ENCODE assay signal across 17 mouse cellular contexts in the genomic region with DNA sequence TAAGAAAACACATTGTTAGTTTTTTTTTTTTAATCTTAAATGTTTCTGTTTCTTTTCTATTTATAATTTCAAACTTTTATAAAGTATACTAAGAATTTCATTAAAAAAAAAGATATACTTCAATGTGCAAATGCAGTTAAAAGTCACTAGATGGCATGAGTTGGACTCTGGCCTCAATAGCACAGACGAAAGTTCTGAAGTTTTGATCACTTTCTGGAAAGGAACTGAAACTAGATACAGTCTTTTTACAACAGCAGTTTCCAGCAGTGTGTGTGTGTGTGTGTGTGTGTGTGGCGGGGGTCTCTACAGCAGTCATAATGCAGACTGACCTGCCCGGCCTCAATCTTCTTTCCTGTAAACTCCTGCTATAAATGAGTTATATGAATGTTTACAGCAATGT. TPM values are rescaled to one million over a fixed set of nuclear protein-coding genes. Genes with fewer than 3 reads are reported as not detected.
DNase-seq lines count a peak whose midpoint lies in the region; ATAC-seq and TF ChIP-seq lines count a peak whose summit lies in the region.
"Had no signal": no experiment of that assay in that cellular context is flagged by ENCODE, and none has a peak within 500 bp of the region (broad histone marks: within the 10 kb centered on the region; RNA-seq: fewer than 3 reads in every experiment).

No protein-coding gene starts in this region.

- peak; percentile 54 for TF ChIP-seq CTCF in intestine, postnatal 0 days (IDR thresholded peaks at IDR 0.05; ENCODE audit: low read depth)
- peak; percentile 64 for TF ChIP-seq CTCF in stomach, postnatal 0 days (IDR thresholded peaks at IDR 0.05; ENCODE audit: low read depth)

- WGBS in intestine, postnatal 0 days: 48% methylated on average over 3 of the region's 3 CpGs
- WGBS in intestine, embryonic 15.5 days: 46% methylated on average over 3 of the region's 3 CpGs
- WGBS in midbrain, embryonic 14.5 days: 80% methylated on average over 3 of the region's 3 CpGs
- WGBS in midbrain, embryonic 10.5 days: 81% methylated on average over 3 of the region's 3 CpGs
- 50% methylated on average over 3 of the region's 3 CpGs for WGBS in stomach, postnatal 0 days

- H3K4me3 ChIP-seq in intestine, postnatal 0 days (ENCODE audit: low read depth, low read length): no peak overlapping the region
- H3K4me3 ChIP-seq in intestine, embryonic 15.5 days (replicated peaks): no peak overlapping the region
- no peak overlapping the region for H3K4me3 ChIP-seq in midbrain, embryonic 14.5 days (replicated peaks; ENCODE audit: low read depth, low read length)
- H3K4me3 ChIP-seq in midbrain, embryonic 10.5 days: no peak overlapping the region
- H3K4me3 ChIP-seq in stomach, postnatal 0 days (ENCODE audit: low read depth, low read length): no peak overlapping the region
- H3K4me3 ChIP-seq: erythroblast, embryonic 14.5 days; limb, embryonic 13.5 days; myocyte had no signal

- H3K4me2 ChIP-seq in intestine, postnatal 0 days (replicated peaks; ENCODE audit: low read depth): no peak overlapping the region
- H3K4me2 ChIP-seq in intestine, embryonic 15.5 days (replicated peaks): no peak overlapping the region
- H3K4me2 ChIP-seq in midbrain, embryonic 14.5 days (ENCODE audit: low read length): no peak overlapping the region
- no peak overlapping the region for H3K4me2 ChIP-seq in stomach, postnatal 0 days (replicated peaks; ENCODE audit: low read depth)
- H3K4me2 ChIP-seq: limb, embryonic 13.5 days had no signal

- TF ChIP-seq EP300 in stomach, postnatal 0 days (optimal IDR thresholded peaks at IDR 0.05): no peak

- no peaks in the 10 kb centered on the region for H3K9me3 ChIP-seq in intestine, postnatal 0 days (ENCODE audit: control insufficient read depth)
- no peaks in the 10 kb centered on the region for H3K9me3 ChIP-seq in intestine, embryonic 15.5 days
- H3K9me3 ChIP-seq in midbrain, embryonic 14.5 days (ENCODE audit: control insufficient read depth, low read length): no peaks in the 10 kb centered on the region
- no peaks in the 10 kb centered on the region for H3K9me3 ChIP-seq in midbrain, embryonic 10.5 days (replicated peaks)
- no peaks in the 10 kb centered on the region for H3K9me3 ChIP-seq in stomach, postnatal 0 days (ENCODE audit: control insufficient read depth, low read length)
- H3K9me3 ChIP-seq: limb, embryonic 13.5 days had no signal

- H3K4me1 ChIP-seq in intestine, postnatal 0 days (replicated peaks; ENCODE audit: control insufficient read depth, insufficient read depth, low read length): no peaks in the 10 kb centered on the region
- H3K4me1 ChIP-seq in intestine, embryonic 15.5 days (replicated peaks): no peaks in the 10 kb centered on the region
- no peaks in the 10 kb centered on the region for H3K4me1 ChIP-seq in midbrain, embryonic 14.5 days (ENCODE audit: control insufficient read depth, insufficient read depth, low read length)
- H3K4me1 ChIP-seq in midbrain, embryonic 10.5 days: no peaks in the 10 kb centered on the region
- H3K4me1 ChIP-seq in stomach, postnatal 0 days (replicated peaks; ENCODE audit: control insufficient read depth, insufficient read depth): no peaks in the 10 kb centered on the region
- H3K4me1 ChIP-seq: limb, embryonic 13.5 days had no signal

- no peak overlapping the region for H3K9ac ChIP-seq in intestine, postnatal 0 days (ENCODE audit: low read depth, low read length)
- H3K9ac ChIP-seq in intestine, embryonic 15.5 days: no peak overlapping the region
- no peak overlapping the region for H3K9ac ChIP-seq in midbrain, embryonic 14.5 days (replicated peaks; ENCODE audit: low read length)
- no peak overlapping the region for H3K9ac ChIP-seq in stomach, postnatal 0 days (ENCODE audit: low read length)
- H3K9ac ChIP-seq: limb, embryonic 13.5 days had no signal

- H3K27ac ChIP-seq in intestine, postnatal 0 days (ENCODE audit: low read depth, low read length): no peak overlapping the region
- no peak overlapping the region for H3K27ac ChIP-seq in intestine, embryonic 15.5 days
- H3K27ac ChIP-seq in midbrain, embryonic 14.5 days (replicated peaks; ENCODE audit: low read depth, low read length): no peak overlapping the region
- H3K27ac ChIP-seq in midbrain, embryonic 10.5 days (replicated peaks): no peak overlapping the region
- no peak overlapping the region for H3K27ac ChIP-seq in stomach, postnatal 0 days (replicated peaks)
- H3K27ac ChIP-seq: limb, embryonic 13.5 days had no signal

- peaks cover 4% of the 10 kb centered on the region for H3K36me3 ChIP-seq in intestine, postnatal 0 days (ENCODE audit: control insufficient read depth, insufficient read depth)
- no peaks in the 10 kb centered on the region for H3K36me3 ChIP-seq in intestine, embryonic 15.5 days
- H3K36me3 ChIP-seq in midbrain, embryonic 14.5 days (ENCODE audit: control insufficient read depth, insufficient read depth, low read length): peaks cover 11% of the 10 kb centered on the region
- H3K36me3 ChIP-seq in midbrain, embryonic 10.5 days: peaks cover 12% of the 10 kb centered on the region
- H3K36me3 ChIP-seq in stomach, postnatal 0 days (ENCODE audit: control insufficient read depth, insufficient read depth, low read length): peaks cover 3% of the 10 kb centered on the region; the same call in 1 of the 2 replicates

- no peaks in the 10 kb centered on the region for H3K27me3 ChIP-seq in intestine, postnatal 0 days (replicated peaks; ENCODE audit: control insufficient read depth, insufficient read depth, low read length)
- H3K27me3 ChIP-seq in intestine, embryonic 15.5 days (replicated peaks): no peaks in the 10 kb centered on the region
- no peaks in the 10 kb centered on the region for H3K27me3 ChIP-seq in midbrain, embryonic 14.5 days (ENCODE audit: control insufficient read depth, insufficient read depth, low read length)
- no peaks in the 10 kb centered on the region for H3K27me3 ChIP-seq in midbrain, embryonic 10.5 days (ENCODE audit: low read depth, poor library complexity, severe bottlenecking)
- H3K27me3 ChIP-seq in stomach, postnatal 0 days (ENCODE audit: control insufficient read depth, insufficient read depth, low read length): no peaks in the 10 kb centered on the region
- H3K27me3 ChIP-seq: limb, embryonic 13.5 days had no signal

- DNase-seq in midbrain, embryonic 14.5 days: peak; percentile 37
- no peak for DNase-seq in midbrain, embryonic 10.5 days (ENCODE audit: low spot score)
- peak; percentile 59 for DNase-seq in brain, adult 2 months (ENCODE audit: low read depth, low spot score)
- no peak for DNase-seq in stomach, postnatal 0 days (ENCODE audit: low spot score)
- DNase-seq in ovary, postnatal 10 days (ENCODE audit: low spot score): no peak
- DNase-seq: adrenal gland, postnatal 36 days; heart, postnatal 4 days; kidney, postnatal 36 days; lung, adult 2 months; right cerebral cortex, postnatal 25 days; thymus, adult 2 months had no signal

- ATAC-seq in intestine, postnatal 0 days: no peak
- no peak for ATAC-seq in intestine, embryonic 15.5 days
- no peak for ATAC-seq in midbrain, embryonic 14.5 days (ENCODE audit: low FRiP score, low TSS enrichment)
- ATAC-seq in stomach, postnatal 0 days (ENCODE audit: low FRiP score, low TSS enrichment): no peak
- ATAC-seq: inflammation-experienced regulatory T-cells, adult 6 months had no signal

RNA-seq across cellular contexts. Expression of a gene that starts 9.9 kb away (rescaled TPM):
- 47.3 and 48.8 TPM in 2 replicates for polyA plus RNA-seq in intestine, postnatal 0 days (2015; fragmentation: Nextera tagmentation; extraction: Ambion mirVana)
- 59.7 and 68.0 TPM in 2 replicates for polyA plus RNA-seq in intestine, embryonic 15.5 days (2015; fragmentation: Nextera tagmentation; extraction: Ambion mirVana)
- 68.6 and 68.8 TPM in 2 replicates for polyA plus RNA-seq in midbrain, embryonic 14.5 days (2014; fragmentation: Nextera tagmentation; extraction: Ambion mirVana)
- polyA plus RNA-seq in midbrain, embryonic 10.5 days (2016; fragmentation: Nextera tagmentation; extraction: Ambion mirVana): 57.3 and 61.8 TPM in 2 replicates
- polyA plus RNA-seq in stomach, postnatal 0 days (2015; fragmentation: Nextera tagmentation; extraction: Ambion mirVana): 39.6 and 42.3 TPM in 2 replicates

RNA-seq across cellular contexts. Expression of a gene that starts 56.8 kb away (rescaled TPM):
- 2.6 and 2.8 TPM in 2 replicates for polyA plus RNA-seq in intestine, postnatal 0 days (2015; fragmentation: Nextera tagmentation; extraction: Ambion mirVana)
- 3.6 and 3.9 TPM in 2 replicates for polyA plus RNA-seq in intestine, embryonic 15.5 days (2015; fragmentation: Nextera tagmentation; extraction: Ambion mirVana)
- polyA plus RNA-seq in midbrain, embryonic 14.5 days (2014; fragmentation: Nextera tagmentation; extraction: Ambion mirVana): 22.3 and 22.6 TPM in 2 replicates
- 3.8 and 5.5 TPM in 2 replicates for polyA plus RNA-seq in midbrain, embryonic 10.5 days (2016; fragmentation: Nextera tagmentation; extraction: Ambion mirVana)
- polyA plus RNA-seq in stomach, postnatal 0 days (2015; fragmentation: Nextera tagmentation; extraction: Ambion mirVana): 1.9 and 2.4 TPM in 2 replicates

RNA-seq across cellular contexts. Expression of a gene that starts 58.5 kb away (rescaled TPM):
- 0.21 and 0.65 TPM in 2 replicates for polyA plus RNA-seq in intestine, postnatal 0 days (2015; fragmentation: Nextera tagmentation; extraction: Ambion mirVana)
- 0.73 and 0.97 TPM in 2 replicates for polyA plus RNA-seq in intestine, embryonic 15.5 days (2015; fragmentation: Nextera tagmentation; extraction: Ambion mirVana)
- 2.3 and 2.5 TPM in 2 replicates for polyA plus RNA-seq in midbrain, embryonic 14.5 days (2014; fragmentation: Nextera tagmentation; extraction: Ambion mirVana)
- 1.4 and 1.5 TPM in 2 replicates for polyA plus RNA-seq in midbrain, embryonic 10.5 days (2016; fragmentation: Nextera tagmentation; extraction: Ambion mirVana)
- 0.38 and 0.47 TPM in 2 replicates for polyA plus RNA-seq in stomach, postnatal 0 days (2015; fragmentation: Nextera tagmentation; extraction: Ambion mirVana)
- polyA plus RNA-seq: erythroblast, embryonic 14.5 days had no signal

Comparison
In these comparisons a context has a peak if more than half of its experiments do, and no peak if none do; other contexts are left out.
1. DNase-seq: peak in midbrain, embryonic 14.5 days (single experiment) and brain, adult 2 months (single experiment); none in midbrain, embryonic 10.5 days (single experiment), stomach, postnatal 0 days (single experiment) and ovary, postnatal 10 days (single experiment).